12 mouse cellular contexts compared by ENCODE assay signal in genomic region chr9:98628480-98628879, GRCm38 (mm10). TPM values are rescaled to one million over a fixed set of nuclear protein-coding genes. Genes with fewer than 3 reads are reported as not detected.
DNase-seq lines count a peak whose midpoint lies in the region; ATAC-seq and TF ChIP-seq lines count a peak whose summit lies in the region.
"Had no signal": no experiment of that assay in that cellular context is flagged by ENCODE, and none has a peak within 500 bp of the region (broad histone marks: within the 10 kb centered on the region; RNA-seq: fewer than 3 reads in every experiment).

No protein-coding gene starts in this region.

- H3K36me3 ChIP-seq in liver, embryonic 12.5 days: no peaks in the 10 kb centered on the region
- H3K36me3 ChIP-seq in E14TG2a.4 (ENCODE audit: insufficient read depth, low read length): no peaks in the 10 kb centered on the region
- no peaks in the 10 kb centered on the region for H3K36me3 ChIP-seq in MEL (ENCODE audit: control insufficient read depth in 1 of 2, insufficient read depth in 2 of 2, low read length in 2 of 2)
- H3K36me3 ChIP-seq in liver, embryonic 14.5 days (replicated peaks; ENCODE audit: control insufficient read depth, insufficient read depth, low read depth): no peaks in the 10 kb centered on the region
- no peaks in the 10 kb centered on the region for H3K36me3 ChIP-seq in forebrain, postnatal 0 days (ENCODE audit: insufficient read depth)
- H3K36me3 ChIP-seq: embryonic facial prominence, embryonic 15.5 days; heart, embryonic 12.5 days had no signal

- no peaks in the 10 kb centered on the region; the same call in 1 of the 2 replicates for H3K27me3 ChIP-seq in liver, embryonic 12.5 days (replicated peaks)
- H3K27me3 ChIP-seq in E14TG2a.4 (ENCODE audit: insufficient read depth, low read length) (peaks cover 27% of the 10 kb centered on the region), MEL (ENCODE audit: control insufficient read depth in 1 of 2, insufficient read depth in 2 of 2, low read length in 2 of 2) (no peaks in the 10 kb centered on the region)
- no peaks in the 10 kb centered on the region for H3K27me3 ChIP-seq in liver, embryonic 14.5 days (ENCODE audit: control insufficient read depth, insufficient read depth, low read length)
- no peaks in the 10 kb centered on the region for H3K27me3 ChIP-seq in forebrain, postnatal 0 days (ENCODE audit: insufficient read depth, low read length)

- ATAC-seq in liver, embryonic 12.5 days: no peak
- ATAC-seq in liver, embryonic 14.5 days (ENCODE audit: insufficient read depth): no peak
- ATAC-seq in forebrain, postnatal 0 days: no peak
- ATAC-seq: hindbrain, embryonic 16.5 days had no signal

- H3K9ac ChIP-seq in liver, embryonic 12.5 days: no peak overlapping the region
- H3K9ac ChIP-seq in MEL (ENCODE audit: control insufficient read depth, low read depth, low read length, poor library complexity, severe bottlenecking): no peak overlapping the region
- H3K9ac ChIP-seq in liver, embryonic 14.5 days (replicated peaks): no peak overlapping the region
- H3K9ac ChIP-seq in forebrain, postnatal 0 days: no peak overlapping the region
- H3K9ac ChIP-seq: embryonic facial prominence, embryonic 15.5 days; heart, embryonic 12.5 days had no signal

- no peaks in the 10 kb centered on the region for H3K4me1 ChIP-seq in liver, embryonic 12.5 days
- H3K4me1 ChIP-seq in E14TG2a.4 (replicated peaks; ENCODE audit: low read depth, low read length): no peaks in the 10 kb centered on the region
- H3K4me1 ChIP-seq in MEL (ENCODE audit: control insufficient read depth in 1 of 2, insufficient read depth in 2 of 2, low read length in 2 of 2): no peaks in the 10 kb centered on the region
- no peaks in the 10 kb centered on the region for H3K4me1 ChIP-seq in liver, embryonic 14.5 days (replicated peaks; ENCODE audit: control insufficient read depth in 2 of 2, insufficient read depth in 2 of 2, low read length in 1 of 2)
- H3K4me1 ChIP-seq in forebrain, postnatal 0 days (ENCODE audit: insufficient read depth): no peaks in the 10 kb centered on the region
- H3K4me1 ChIP-seq: heart, embryonic 12.5 days had no signal

- no peak overlapping the region for H3K4me3 ChIP-seq in liver, embryonic 12.5 days
- H3K4me3 ChIP-seq in E14TG2a.4 (replicated peaks; ENCODE audit: low read length): no peak overlapping the region
- no peak overlapping the region for H3K4me3 ChIP-seq in MEL (ENCODE audit: control insufficient read depth in 1 of 2, insufficient read depth in 1 of 2, low read depth in 2 of 2, low read length in 2 of 2)
- H3K4me3 ChIP-seq in liver, embryonic 14.5 days (ENCODE audit: insufficient read depth in 1 of 2, low read depth in 2 of 2, low read length in 2 of 2): no peak overlapping the region
- no peak overlapping the region for H3K4me3 ChIP-seq in forebrain, postnatal 0 days (ENCODE audit: low read depth, low read length)
- H3K4me3 ChIP-seq: embryonic facial prominence, embryonic 15.5 days; heart, embryonic 12.5 days had no signal

- TF ChIP-seq CTCF in E14TG2a.4 (conservative IDR thresholded peaks at IDR 0.05; ENCODE audit: low read length) (peak; percentile 56), MEL (IDR thresholded peaks at IDR 0.05 in 2 of 3, conservative IDR thresholded peaks at IDR 0.05 in 1 of 3; ENCODE audit: control insufficient read depth in 1 of 3, insufficient read depth in 1 of 3, low read depth in 2 of 3, low read length in 3 of 3, poor library complexity in 1 of 3, severe bottlenecking in 1 of 3) (peak in 2 of 3 experiments; percentile 13 to 16; a peak in 1 of 6 replicates)
- TF ChIP-seq CTCF in liver, embryonic 14.5 days (IDR thresholded peaks at IDR 0.05; ENCODE audit: low read depth): peak; percentile 73
- no peak for TF ChIP-seq CTCF in forebrain, postnatal 0 days (IDR thresholded peaks at IDR 0.05; ENCODE audit: low read depth)

- 17% methylated on average over 3 of the region's 3 CpGs for WGBS in liver, embryonic 12.5 days (ENCODE audit: insufficient replicate concordance)
- WGBS in liver, embryonic 14.5 days (ENCODE audit: insufficient replicate concordance): 17% methylated on average over 3 of the region's 3 CpGs
- WGBS in forebrain, postnatal 0 days: 46% methylated on average over 3 of the region's 3 CpGs

- H3K9me3 ChIP-seq in liver, embryonic 12.5 days (replicated peaks): no peaks in the 10 kb centered on the region
- no peaks in the 10 kb centered on the region for H3K9me3 ChIP-seq in E14TG2a.4 (ENCODE audit: low read length)
- no peaks in the 10 kb centered on the region for H3K9me3 ChIP-seq in MEL (replicated peaks; ENCODE audit: insufficient read depth, low read length)
- H3K9me3 ChIP-seq in liver, embryonic 14.5 days (ENCODE audit: control insufficient read depth, low read length): no peaks in the 10 kb centered on the region
- H3K9me3 ChIP-seq in forebrain, postnatal 0 days (ENCODE audit: low read length): no peaks in the 10 kb centered on the region
- H3K9me3 ChIP-seq: embryonic facial prominence, embryonic 15.5 days; heart, embryonic 12.5 days had no signal

- TF ChIP-seq POLR2A in MEL (IDR thresholded peaks at IDR 0.05; ENCODE audit: control insufficient read depth in 1 of 2, insufficient read depth in 1 of 2, low read depth in 1 of 2, low read length in 2 of 2, poor library complexity in 1 of 2): no peak

- no peak overlapping the region for H3K27ac ChIP-seq in liver, embryonic 12.5 days
- no peak overlapping the region for H3K27ac ChIP-seq in MEL (ENCODE audit: control insufficient read depth, low read depth, low read length)
- no peak overlapping the region for H3K27ac ChIP-seq in liver, embryonic 14.5 days
- H3K27ac ChIP-seq in forebrain, postnatal 0 days (ENCODE audit: low read depth, low read length): no peak overlapping the region
- H3K27ac ChIP-seq: embryonic facial prominence, embryonic 15.5 days had no signal

- TF ChIP-seq EP300 in MEL (IDR thresholded peaks at IDR 0.05; ENCODE audit: low read depth in 1 of 2, low read length in 2 of 2): no peak
- no peak for TF ChIP-seq EP300 in liver, embryonic 14.5 days (IDR thresholded peaks at IDR 0.05; ENCODE audit: low read depth)

- H3K4me2 ChIP-seq in liver, embryonic 12.5 days: no peak overlapping the region
- no peak overlapping the region for H3K4me2 ChIP-seq in liver, embryonic 14.5 days (ENCODE audit: low read depth)
- H3K4me2 ChIP-seq in forebrain, postnatal 0 days (ENCODE audit: low read depth): no peak overlapping the region
- H3K4me2 ChIP-seq: embryonic facial prominence, embryonic 15.5 days; heart, embryonic 12.5 days had no signal

- H3K79me2 ChIP-seq in MEL (ENCODE audit: control insufficient read depth, insufficient read depth, low read length, poor library complexity): no peaks in the 10 kb centered on the region

- TF ChIP-seq RAD21 in MEL (IDR thresholded peaks at IDR 0.05; ENCODE audit: low read depth, low read length): no peak

- DNase-seq in liver (peak; percentile 27), MEL (ENCODE audit: low read depth, low spot score) (no peak)
- DNase-seq in liver, embryonic 14.5 days (ENCODE audit: low read depth in 3 of 3, low spot score in 3 of 3): no peak
- no peak for DNase-seq in cerebellum, adult 8-10 months
- DNase-seq in ovary, postnatal 36 days (ENCODE audit: low spot score): no peak
- no peak for DNase-seq in forebrain, postnatal 0 days
- DNase-seq: left cerebral cortex, postnatal 4 days had no signal

TF ChIP-seq in MEL, 35 proteins besides CTCF, POLR2A, EP300 and RAD21:
- TF ChIP-seq JUND (IDR thresholded peaks at IDR 0.05; ENCODE audit: low read depth, low read length): no peak
- TF ChIP-seq CHD2 (IDR thresholded peaks at IDR 0.05; ENCODE audit: low read length): no peak
- TF ChIP-seq MAFK (IDR thresholded peaks at IDR 0.05; ENCODE audit: borderline replicate concordance, low read depth, low read length): no peak
- no peak for TF ChIP-seq UBTF (IDR thresholded peaks at IDR 0.05; ENCODE audit: borderline replicate concordance, insufficient read depth, low read depth, low read length)
- no peak for TF ChIP-seq MYC (IDR thresholded peaks at IDR 0.05; ENCODE audit: low read depth, low read length)
- TF ChIP-seq ETS1 (IDR thresholded peaks at IDR 0.05; ENCODE audit: low read depth, low read length): no peak
- TF ChIP-seq ZC3H11A (IDR thresholded peaks at IDR 0.05; ENCODE audit: low read depth, low read length): no peak
- no peak for TF ChIP-seq TAL1 (IDR thresholded peaks at IDR 0.05; ENCODE audit: low read length)
- TF ChIP-seq GATA1 (IDR thresholded peaks at IDR 0.05; ENCODE audit: low read depth, low read length): no peak
- no peak for TF ChIP-seq MAX (IDR thresholded peaks at IDR 0.05; ENCODE audit: low read length)

RNA-seq across cellular contexts. Expression of gene Mrps22, which starts 27.0 kb away (rescaled TPM):
- polyA plus RNA-seq in liver, embryonic 12.5 days (2016; fragmentation: Nextera tagmentation; extraction: Ambion mirVana): 63.8 and 66.1 TPM in 2 replicates
- 124 and 129 TPM in 2 replicates for total RNA-seq in MEL (2012; rRNA removed)
- 100 to 1,000 TPM in 1 of 2 experiments, 10 to 100 TPM in 1; 75.0 to 165 TPM for polyA plus RNA-seq in MEL (2012; ENCODE audit: insufficient read depth in 1 of 2, insufficient read length in 2 of 2, low read depth in 1 of 2, low replicate concordance in 2 of 2, missing spikeins in 1 of 2)
- polyA plus RNA-seq in liver, embryonic 14.5 days (2012; rRNA removed): 24.3 and 27.9 TPM in 2 replicates
- polyA plus RNA-seq in liver, embryonic 14.5 days (2014; fragmentation: Nextera tagmentation; extraction: Ambion mirVana): 44.9 and 49.9 TPM in 2 replicates
- 49.3 and 53.4 TPM in 2 replicates for total RNA-seq in forebrain, postnatal 0 days (2014; rRNA removed)
- polyA plus RNA-seq in forebrain, postnatal 0 days (2015; fragmentation: Nextera tagmentation; extraction: Ambion mirVana): 51.1 and 51.7 TPM in 2 replicates
